Mouse (Mus musculus): ENCODE measurements around the gene Dennd1b.
A peak's percentile ranks its signal among the peaks of the same experiment; 100 is the strongest.

Dennd1b gene

GRCm38 (mm10) chr1:139192635-139193034 is 229.4 kb downstream of the Dennd1b start:
- no peak for DNase-seq (ENCODE audit: inconsistent ontology term)

- no peak for DNase-seq (ENCODE audit: inconsistent ontology term)
Measured at GRCm38 (mm10) chr1:139194011-139194410, 230.8 kb downstream of the Dennd1b start.

- no peak for DNase-seq (ENCODE audit: inconsistent ontology term)
Measured at GRCm38 (mm10) chr1:139194428-139195028, 231.3 kb downstream of the Dennd1b start.

GRCm38 (mm10) chr1:139203026-139203425 is 239.8 kb downstream of the Dennd1b start:
- no peak for DNase-seq (ENCODE audit: inconsistent ontology term)

- no peak for DNase-seq (ENCODE audit: inconsistent ontology term)
Measured at GRCm38 (mm10) chr1:139206259-139206658, 243.0 kb downstream of the Dennd1b start.

GRCm38 (mm10) chr1:139209796-139210195 is 246.6 kb downstream of the Dennd1b start:
- DNase-seq (ENCODE audit: inconsistent ontology term) = peak; percentile 64

GRCm38 (mm10) chr1:139210505-139210904 is 247.3 kb downstream of the Dennd1b start:
- DNase-seq (ENCODE audit: inconsistent ontology term) = no peak

GRCm38 (mm10) chr1:139215311-139215710 is 252.1 kb downstream of the Dennd1b start:
- DNase-seq (ENCODE audit: inconsistent ontology term) = no peak

GRCm38 (mm10) chr1:139223804-139224203 is 260.6 kb downstream of the Dennd1b start:
- DNase-seq (ENCODE audit: inconsistent ontology term) = no peak

GRCm38 (mm10) chr1:139224309-139224949 is 261.2 kb downstream of the Dennd1b start:
- no peak for DNase-seq (ENCODE audit: inconsistent ontology term)
